Mouse (Mus musculus) small intestine, adult 2 months (tissue): ENCODE data around the gene Lrch1.

Source experiments
- CTCF ChIP-seq: fragments of 200-500 bp; IDR thresholded peaks from 2 replicates; pipeline ENCODE4 v1.5.1; 2012; ENCODE audit warnings: low read depth, mild to moderate bottlenecking, control low read depth, inconsistent platforms, low read length, moderate library complexity, mixed read lengths; ENCODE audit not compliant: insufficient replicate concordance, insufficient read length; ENCODE audit errors: extremely low read depth
- POLR2A ChIP-seq: fragments of 200-500 bp; IDR thresholded peaks from 2 replicates; pipeline ENCODE4 v1.6.1; 2012; ENCODE audit warnings: low read depth, mild to moderate bottlenecking, control low read depth, inconsistent platforms, low read length, moderate library complexity

GRCm38 (mm10) chr14:74774046-74774619, 173.5 kb downstream of the Lrch1 start:
- no peak for TF ChIP-seq CTCF
- no peak for TF ChIP-seq POLR2A
